Mouse (Mus musculus): ENCODE measurements around the gene Gm43191.

GRCm38 (mm10) chr3:116631459-116631858 is 49.6 kb downstream of the Gm43191 start:
- no peak for TF ChIP-seq CTCF (IDR thresholded peaks at IDR 0.05; ENCODE audit: low read depth, low read length)
- no peak for TF ChIP-seq GATA1 (IDR thresholded peaks at IDR 0.05; ENCODE audit: borderline replicate concordance, low read length)
- TF ChIP-seq TAL1 (conservative IDR thresholded peaks at IDR 0.05; ENCODE audit: low read depth, low read length), result no peak

Data from G1E (cell line).